Mouse (Mus musculus) kidney, postnatal 10 days (tissue): ENCODE data around the gene Ankrd34c.

Source experiments
- DNase-seq: peaks from one replicate; pipeline ENCODE4 v3.0.0; 2021; ENCODE audit warnings: mixed read lengths

Ankrd34c gene

GRCm38 (mm10) chr9:89738295-89738694, at the start of gene Ankrd34c:
Gene Ankrd34c, minus strand, starts transcription at chr9:89738475.
- no peak for DNase-seq

- DNase-seq, result no peak
Measured at GRCm38 (mm10) chr9:89787532-89787931, 49.3 kb upstream of the Ankrd34c start.

GRCm38 (mm10) chr9:89781395-89781927, 43.2 kb upstream of the Ankrd34c start:
- DNase-seq, result no peak

GRCm38 (mm10) chr9:89779237-89779636, 41.0 kb upstream of the Ankrd34c start:
- no peak for DNase-seq

- no peak for DNase-seq
Measured at GRCm38 (mm10) chr9:89771153-89771552, 32.9 kb upstream of the Ankrd34c start.

GRCm38 (mm10) chr9:89762017-89762416, 23.7 kb upstream of the Ankrd34c start:
- no peak for DNase-seq

- no peak for DNase-seq
Measured at GRCm38 (mm10) chr9:89758569-89758968, 20.3 kb upstream of the Ankrd34c start.

- no peak for DNase-seq
Measured at GRCm38 (mm10) chr9:89758139-89758538, 19.9 kb upstream of the Ankrd34c start.

GRCm38 (mm10) chr9:89757571-89757970, 19.3 kb upstream of the Ankrd34c start:
- DNase-seq, result no peak

GRCm38 (mm10) chr9:89740041-89740440, 1.8 kb upstream of the Ankrd34c start:
- no peak for DNase-seq

- DNase-seq, result no peak
Measured at GRCm38 (mm10) chr9:89737888-89738287, 387 bp downstream of the Ankrd34c start.

GRCm38 (mm10) chr9:89736932-89737705, 1.2 kb downstream of the Ankrd34c start:
- DNase-seq, result peak; percentile 67

GRCm38 (mm10) chr9:89706906-89707305, 31.4 kb downstream of the Ankrd34c start:
- peak; percentile 11 for DNase-seq

GRCm38 (mm10) chr9:89705197-89705533, 33.1 kb downstream of the Ankrd34c start:
- no peak for DNase-seq

- DNase-seq, result peak; percentile 94
Measured at GRCm38 (mm10) chr9:89704265-89705196, 33.7 kb downstream of the Ankrd34c start, which contains the start of gene Tmed3. Gene Tmed3, minus strand, starts transcription at chr9:89705068.

GRCm38 (mm10) chr9:89700910-89701457, 37.3 kb downstream of the Ankrd34c start:
- no peak for DNase-seq

GRCm38 (mm10) chr9:89695143-89695542, 43.1 kb downstream of the Ankrd34c start:
- DNase-seq, result no peak

- no peak for DNase-seq
Measured at GRCm38 (mm10) chr9:89693670-89694069, 44.6 kb downstream of the Ankrd34c start.

- DNase-seq, result no peak
Measured at GRCm38 (mm10) chr9:89689179-89689578, 49.1 kb downstream of the Ankrd34c start.

GRCm38 (mm10) chr9:89687503-89688226, 50.6 kb downstream of the Ankrd34c start:
- no peak for DNase-seq

- no peak for DNase-seq
Measured at GRCm38 (mm10) chr9:89686262-89686661, 52.0 kb downstream of the Ankrd34c start.

GRCm38 (mm10) chr9:89678974-89679373, 59.3 kb downstream of the Ankrd34c start:
- peak; percentile 19 for DNase-seq
